11 mouse cellular contexts compared by ENCODE assay signal in genomic region chr7:49764011-49764716, GRCm38 (mm10). TPM values are rescaled to one million over a fixed set of nuclear protein-coding genes. Genes with fewer than 3 reads are reported as not detected.
DNase-seq lines count a peak whose midpoint lies in the region; ATAC-seq and TF ChIP-seq lines count a peak whose summit lies in the region.
"Had no signal": no experiment of that assay in that cellular context is flagged by ENCODE, and none has a peak within 500 bp of the region (broad histone marks: within the 10 kb centered on the region; RNA-seq: fewer than 3 reads in every experiment).

No protein-coding gene starts in this region.

- no peaks in the 10 kb centered on the region for H3K27me3 ChIP-seq in ES-Bruce4 (ENCODE audit: control insufficient read depth, insufficient read depth, low read length, poor library complexity, severe bottlenecking)
- peaks cover 75% of the 10 kb centered on the region for H3K27me3 ChIP-seq in forebrain, embryonic 13.5 days
- H3K27me3 ChIP-seq: embryonic facial prominence, embryonic 12.5 days had no signal

- TF ChIP-seq POLR2A in ES-Bruce4 (IDR thresholded peaks at IDR 0.05; ENCODE audit: insufficient read depth, low read length) = no peak

- H3K27ac ChIP-seq in ES-Bruce4 (ENCODE audit: insufficient read depth, low read length) = peak overlapping the region; percentile 63
- no peak overlapping the region for H3K27ac ChIP-seq in forebrain, embryonic 13.5 days
- H3K27ac ChIP-seq: embryonic facial prominence, embryonic 12.5 days had no signal

- peak; percentile 66 for DNase-seq in R1 (ENCODE audit: low read depth, low spot score)
- DNase-seq in neural tube, embryonic 10.5 days (ENCODE audit: extremely low spot score, low spot score) = no peak
- DNase-seq in gastrocnemius, postnatal 4 days (ENCODE audit: low spot score in 2 of 2) = no peak
- DNase-seq: gastrocnemius, postnatal 25 days; right cerebral cortex, adult 18-20 months; thymus, postnatal 25 days had no signal

- TF ChIP-seq EP300 in ES-Bruce4 (IDR thresholded peaks at IDR 0.05; ENCODE audit: insufficient read depth, low read depth, low read length) = no peak

- no peaks in the 10 kb centered on the region for H3K36me3 ChIP-seq in ES-Bruce4 (ENCODE audit: control insufficient read depth, insufficient read depth, low read length, poor library complexity, severe bottlenecking)
- no peaks in the 10 kb centered on the region for H3K36me3 ChIP-seq in forebrain, embryonic 13.5 days (ENCODE audit: poor library complexity, severe bottlenecking)
- H3K36me3 ChIP-seq: embryonic facial prominence, embryonic 12.5 days had no signal

- no peak for TF ChIP-seq CTCF in ES-Bruce4 (IDR thresholded peaks at IDR 0.05; ENCODE audit: low read depth, low read length)

- H3K9ac ChIP-seq in ES-Bruce4 (ENCODE audit: low read depth, poor library complexity, severe bottlenecking) = peak overlapping the region; percentile 47
- H3K9ac ChIP-seq in forebrain, embryonic 13.5 days = no peak overlapping the region
- H3K9ac ChIP-seq: embryonic facial prominence, embryonic 12.5 days had no signal

- no peak overlapping the region for H3K4me3 ChIP-seq in ES-Bruce4 (ENCODE audit: low read depth, low read length)
- H3K4me3 ChIP-seq in forebrain, embryonic 13.5 days = no peak overlapping the region
- H3K4me3 ChIP-seq: embryonic facial prominence, embryonic 12.5 days had no signal

- peak; percentile 74 for ATAC-seq in erythroblast, adult 5-6 weeks (replicated peaks; ENCODE audit: low FRiP score, poor library complexity, severe bottlenecking)
- ATAC-seq in megakaryocyte, adult 5-6 weeks (ENCODE audit: poor library complexity, severe bottlenecking) = peak; percentile 69
- no peak for ATAC-seq in forebrain, embryonic 13.5 days

- no peaks in the 10 kb centered on the region for H3K9me3 ChIP-seq in ES-Bruce4 (replicated peaks; ENCODE audit: control insufficient read depth, insufficient read depth, low read length, poor library complexity, severe bottlenecking)
- H3K9me3 ChIP-seq in forebrain, embryonic 13.5 days (replicated peaks) = 0 out of 2 replicates have a peak, but pooled peaks cover 2% of the 10 kb centered on the region
- H3K9me3 ChIP-seq: embryonic facial prominence, embryonic 12.5 days had no signal

- H3K4me1 ChIP-seq in ES-Bruce4 (ENCODE audit: control insufficient read depth, insufficient read depth, low read length) = peaks cover 3% of the 10 kb centered on the region
- H3K4me1 ChIP-seq in forebrain, embryonic 13.5 days = peaks cover 4% of the 10 kb centered on the region; the same call in 1 of the 2 replicates
- H3K4me1 ChIP-seq: embryonic facial prominence, embryonic 12.5 days had no signal

- 79% methylated on average over 10 of the region's 10 CpGs for WGBS in forebrain, embryonic 13.5 days

- H3K4me2 ChIP-seq in forebrain, embryonic 13.5 days = no peak overlapping the region
- H3K4me2 ChIP-seq: embryonic facial prominence, embryonic 12.5 days had no signal

RNA-seq across cellular contexts. Expression of gene Htatip2, which starts 5.2 kb away (rescaled TPM):
- polyA plus RNA-seq in ES-Bruce4 (2011; ENCODE audit: insufficient read depth, insufficient read length, low read depth, missing spikeins) = 12.4 and 14.6 TPM in 2 replicates
- total RNA-seq in erythroblast, adult 5-6 weeks (2015; ENCODE audit: low replicate concordance) = 37.2 and 48.2 TPM in 2 replicates
- 40.9 and 85.6 TPM in 2 replicates for total RNA-seq in erythroblast, adult 5-6 weeks (2017; ENCODE audit: low replicate concordance)
- 27.5 and 28.2 TPM in 2 replicates for total RNA-seq in megakaryocyte, adult 5-6 weeks (2015)
- 24.7 and 33.0 TPM in 2 replicates for total RNA-seq in megakaryocyte, adult 5-6 weeks (2017)
- 1.7 and 2.3 TPM in 2 replicates for polyA plus RNA-seq in forebrain, embryonic 13.5 days (2015; fragmentation: Nextera tagmentation; extraction: Ambion mirVana)
- 1 to 10 TPM; 2.6 TPM for total RNA-seq in gastrocnemius, postnatal 4 days (2021)

RNA-seq across cellular contexts. Expression of gene Prmt3, which starts 14.0 kb away (rescaled TPM):
- 83.3 and 84.2 TPM in 2 replicates for polyA plus RNA-seq in ES-Bruce4 (2011; ENCODE audit: insufficient read depth, insufficient read length, low read depth, missing spikeins)
- 10.2 and 17.3 TPM in 2 replicates for total RNA-seq in erythroblast, adult 5-6 weeks (2015; ENCODE audit: low replicate concordance)
- total RNA-seq in erythroblast, adult 5-6 weeks (2017; ENCODE audit: low replicate concordance) = 11.6 and 21.5 TPM in 2 replicates
- 39.2 and 41.2 TPM in 2 replicates for total RNA-seq in megakaryocyte, adult 5-6 weeks (2015)
- 30.2 and 33.9 TPM in 2 replicates for total RNA-seq in megakaryocyte, adult 5-6 weeks (2017)
- 47.6 and 53.3 TPM in 2 replicates for polyA plus RNA-seq in forebrain, embryonic 13.5 days (2015; fragmentation: Nextera tagmentation; extraction: Ambion mirVana)
- total RNA-seq in gastrocnemius, postnatal 4 days (2021) = 10 to 100 TPM; 20.0 TPM

Comparison
In these comparisons a context has a peak if more than half of its experiments do, and no peak if none do; other contexts are left out.
1. RNA of gene Htatip2, which starts 5.2 kb away (total RNA-seq): 37.2 to 85.6 TPM in erythroblast, adult 5-6 weeks and 24.7 to 33.0 TPM in megakaryocyte, adult 5-6 weeks; 2.6 TPM in gastrocnemius, postnatal 4 days; every median in the first group is over 4 times any median in the second.